Mouse (Mus musculus): ENCODE results near the gene Mmp21. TPM values are rescaled to one million over a fixed set of nuclear protein-coding genes. Genes with fewer than 3 reads are reported as not detected.
"Not testable (repeated sequence)": the region's sequence is repeated elsewhere in the genome, so short reads cannot be mapped to it uniquely, and the experiment has no call there.

Gene Mmp21
- polyA plus RNA-seq, 1 experiment from 2014 or later, result not detected

DNA sequence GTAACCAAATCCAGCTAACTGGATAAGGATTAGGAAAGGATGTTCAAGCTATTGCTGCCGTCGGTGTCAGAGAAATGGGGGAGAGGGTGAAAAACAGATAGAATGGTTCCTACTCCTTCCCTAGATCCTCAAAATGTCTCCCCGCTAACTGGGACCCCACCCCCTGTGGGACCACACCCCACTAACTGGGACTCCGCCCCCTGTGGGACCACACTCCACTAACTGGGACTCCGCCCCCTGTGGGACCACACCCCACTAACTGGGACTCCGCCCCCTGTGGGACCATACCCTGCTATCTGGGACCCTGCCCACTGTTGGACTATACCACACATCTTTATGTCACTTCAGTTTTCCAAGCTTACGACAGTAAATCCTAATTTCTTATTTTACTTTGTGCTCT, 24.0 kb upstream of the Mmp21 start:
- Histone ChIP-seq H3K9ac (ENCODE audit: low read length) (no peak overlapping the region), H3K4me1 (replicated peaks; ENCODE audit: control insufficient read depth, insufficient read depth, low read length) (no peaks in the 10 kb centered on the region), H3K9me3 (ENCODE audit: control insufficient read depth, low read length) (no peaks in the 10 kb centered on the region), H3K36me3 (ENCODE audit: control insufficient read depth, insufficient read depth, low read length) (no peaks in the 10 kb centered on the region), H3K27me3 (ENCODE audit: control insufficient read depth, insufficient read depth, low read length) (no peaks in the 10 kb centered on the region), H3K4me3 (ENCODE audit: low read depth, low read length) (no peak overlapping the region), H3K27ac (ENCODE audit: low read depth, low read length) (no peak overlapping the region), H3K4me2 (ENCODE audit: low read depth, low read length, severe bottlenecking) (no peak overlapping the region)
- 91% methylated on average over 7 of the region's 7 CpGs for WGBS
- no peak for ATAC-seq (replicated peaks; ENCODE audit: low FRiP score)
- DNase-seq (ENCODE audit: low spot score), result no peak

DNA sequence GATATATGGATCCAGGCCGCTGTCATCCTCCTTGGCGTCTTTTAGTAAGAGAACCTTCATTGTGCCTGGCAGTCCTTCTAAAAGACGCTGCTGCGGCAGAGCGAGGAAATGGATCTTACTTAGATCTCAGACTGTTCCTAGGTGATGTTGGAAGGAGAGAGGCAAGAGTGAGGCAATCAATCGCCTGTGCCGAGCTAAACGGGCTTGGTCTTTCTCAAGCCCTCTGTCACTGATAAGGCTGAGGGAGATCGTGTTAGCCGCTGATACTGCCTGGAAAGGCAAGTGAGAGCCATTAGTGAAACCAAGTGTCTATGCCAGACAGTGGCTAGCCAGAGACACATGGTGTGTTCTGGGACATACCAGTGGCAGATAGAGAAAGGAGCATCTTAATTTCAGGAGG, 22.5 kb upstream of the Mmp21 start:
- Histone ChIP-seq H3K27ac (ENCODE audit: low read depth, low read length) (no peak overlapping the region), H3K4me1 (replicated peaks; ENCODE audit: control insufficient read depth, insufficient read depth, low read length) (no peaks in the 10 kb centered on the region), H3K9me3 (ENCODE audit: control insufficient read depth, low read length) (no peaks in the 10 kb centered on the region), H3K4me2 (ENCODE audit: low read depth, low read length, severe bottlenecking) (no peak overlapping the region), H3K36me3 (ENCODE audit: control insufficient read depth, insufficient read depth, low read length) (no peaks in the 10 kb centered on the region), H3K9ac (ENCODE audit: low read length) (no peak overlapping the region), H3K4me3 (ENCODE audit: low read depth, low read length) (no peak overlapping the region), H3K27me3 (ENCODE audit: control insufficient read depth, insufficient read depth, low read length) (no peaks in the 10 kb centered on the region)
- WGBS, result 96% methylated on average over 10 of the region's 10 CpGs
- DNase-seq (ENCODE audit: low spot score) (no peak), ATAC-seq (replicated peaks; ENCODE audit: low FRiP score) (no peak)

DNA sequence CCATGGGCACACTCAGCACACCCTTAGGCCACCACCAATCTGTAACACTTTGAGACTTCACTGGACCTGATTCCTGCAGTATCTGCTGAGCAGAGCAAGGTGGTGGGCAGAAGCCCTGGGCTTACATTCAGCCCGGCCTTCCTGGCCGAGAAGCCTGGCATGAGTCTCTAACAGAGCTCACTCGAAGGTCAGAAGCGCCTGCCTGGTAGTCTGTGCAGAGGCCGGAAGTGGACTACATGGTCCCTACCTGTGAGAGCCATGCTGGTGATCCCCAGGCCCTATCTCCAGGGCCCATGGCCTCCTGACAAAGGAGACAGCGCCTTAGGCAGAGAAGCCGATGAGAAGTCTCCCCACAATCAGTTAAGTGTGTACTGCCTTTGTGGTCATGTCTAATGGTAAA, 21.5 kb upstream of the Mmp21 start:
- Histone ChIP-seq H3K9ac (ENCODE audit: low read length) (no peak overlapping the region), H3K4me2 (ENCODE audit: low read depth, low read length, severe bottlenecking) (no peak overlapping the region), H3K9me3 (ENCODE audit: control insufficient read depth, low read length) (no peaks in the 10 kb centered on the region), H3K4me1 (replicated peaks; ENCODE audit: control insufficient read depth, insufficient read depth, low read length) (no peaks in the 10 kb centered on the region), H3K4me3 (ENCODE audit: low read depth, low read length) (no peak overlapping the region), H3K27ac (ENCODE audit: low read depth, low read length) (no peak overlapping the region), H3K36me3 (ENCODE audit: control insufficient read depth, insufficient read depth, low read length) (no peaks in the 10 kb centered on the region), H3K27me3 (ENCODE audit: control insufficient read depth, insufficient read depth, low read length) (no peaks in the 10 kb centered on the region)
- ATAC-seq (replicated peaks; ENCODE audit: low FRiP score) (no peak), DNase-seq (ENCODE audit: low spot score) (no peak)
- 94% methylated on average over 7 of the region's 7 CpGs for WGBS

DNA sequence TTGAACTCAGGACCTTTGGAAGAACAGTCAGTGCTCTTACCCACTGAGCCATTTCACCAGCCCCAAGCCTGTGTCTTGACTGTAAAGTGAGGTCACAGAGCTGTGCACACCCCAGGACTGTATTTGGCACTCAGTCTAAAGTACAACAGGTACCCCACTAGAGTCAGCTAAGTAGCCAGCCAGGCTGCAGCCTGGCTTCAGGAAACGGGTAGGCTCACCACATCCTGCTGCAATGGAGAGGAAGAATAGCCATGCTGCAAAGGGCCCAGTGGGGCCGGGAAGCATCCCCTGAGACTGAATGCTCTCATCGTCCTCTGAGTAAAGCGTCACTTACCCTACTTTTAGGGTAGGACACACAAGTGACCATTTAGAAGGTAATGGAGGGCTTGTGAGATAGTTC, 20.0 kb upstream of the Mmp21 start:
- Histone ChIP-seq H3K4me2 (ENCODE audit: low read depth, low read length, severe bottlenecking) (no peak overlapping the region), H3K9ac (ENCODE audit: low read length) (no peak overlapping the region), H3K27ac (ENCODE audit: low read depth, low read length) (no peak overlapping the region), H3K27me3 (ENCODE audit: control insufficient read depth, insufficient read depth, low read length) (no peaks in the 10 kb centered on the region), H3K36me3 (ENCODE audit: control insufficient read depth, insufficient read depth, low read length) (no peaks in the 10 kb centered on the region), H3K9me3 (ENCODE audit: control insufficient read depth, low read length) (no peaks in the 10 kb centered on the region), H3K4me1 (replicated peaks; ENCODE audit: control insufficient read depth, insufficient read depth, low read length) (no peaks in the 10 kb centered on the region), H3K4me3 (ENCODE audit: low read depth, low read length) (no peak overlapping the region)
- DNase-seq (ENCODE audit: low spot score) (no peak), ATAC-seq (replicated peaks; ENCODE audit: low FRiP score) (no peak)
- WGBS, result 94% methylated on average over 4 of the region's 4 CpGs

DNA sequence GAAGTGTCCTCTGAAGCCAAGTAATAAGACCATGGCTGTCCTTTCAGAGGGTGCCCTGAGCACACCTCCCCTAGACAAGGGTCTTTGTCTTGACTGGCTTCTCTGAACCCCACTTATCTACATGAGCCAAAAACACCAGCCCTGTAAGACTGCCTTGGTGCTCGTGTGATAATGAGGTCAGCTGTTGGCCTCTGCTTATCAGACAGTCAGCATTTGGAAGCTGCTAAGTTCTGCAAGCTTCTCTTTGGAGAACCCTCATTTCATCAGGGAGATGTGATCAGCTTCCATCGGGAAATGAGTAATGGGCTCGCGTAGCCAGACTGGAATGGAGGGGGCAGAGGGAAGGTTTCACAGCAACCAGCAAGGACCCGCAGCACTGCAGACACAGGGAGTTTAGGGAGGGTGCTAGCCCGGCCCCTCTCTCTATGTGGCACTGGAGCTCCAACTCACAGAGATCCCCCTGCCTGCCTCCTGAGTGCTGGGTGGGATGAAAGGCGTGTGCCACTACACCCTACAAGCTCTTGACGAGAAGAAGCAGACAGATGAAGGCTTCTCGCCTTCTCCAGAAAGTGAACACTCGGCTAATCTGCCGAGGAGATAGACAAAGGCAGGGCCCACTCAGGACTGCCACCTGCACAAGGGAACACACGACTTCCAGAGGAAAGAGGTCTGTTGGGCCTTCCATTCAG, 18.3 kb upstream of the Mmp21 start:
- Histone ChIP-seq H3K27ac (ENCODE audit: low read depth, low read length) (peak overlapping the region; percentile 18; the same call in 1 of the 2 replicates), H3K36me3 (ENCODE audit: control insufficient read depth, insufficient read depth, low read length) (no peaks in the 10 kb centered on the region), H3K4me3 (ENCODE audit: low read depth, low read length) (no peak overlapping the region), H3K4me1 (replicated peaks; ENCODE audit: control insufficient read depth, insufficient read depth, low read length) (no peaks in the 10 kb centered on the region), H3K4me2 (ENCODE audit: low read depth, low read length, severe bottlenecking) (no peak overlapping the region), H3K9me3 (ENCODE audit: control insufficient read depth, low read length) (no peaks in the 10 kb centered on the region), H3K27me3 (ENCODE audit: control insufficient read depth, insufficient read depth, low read length) (no peaks in the 10 kb centered on the region), H3K9ac (ENCODE audit: low read length) (no peak overlapping the region)
- WGBS, result 88% methylated on average over 12 of the region's 12 CpGs
- DNase-seq (ENCODE audit: low spot score) (no peak), ATAC-seq (replicated peaks; ENCODE audit: low FRiP score) (no peak)

DNA sequence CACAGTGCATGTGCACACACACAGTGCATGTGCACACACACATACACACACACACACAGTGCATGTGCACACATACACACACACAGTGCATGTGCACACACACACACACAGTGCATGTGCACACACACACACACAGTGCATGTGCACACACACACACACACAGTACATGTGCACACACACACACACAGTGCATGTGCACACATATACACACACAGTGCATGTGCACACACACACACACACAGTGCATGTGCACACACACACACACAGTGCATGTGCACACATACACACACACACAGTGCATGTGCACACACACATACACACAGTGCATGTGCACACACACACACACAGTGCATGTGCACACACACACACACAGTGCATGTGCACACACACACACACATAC, 5.8 kb upstream of the Mmp21 start:
- H3K4me2 ChIP-seq (ENCODE audit: low read depth, low read length, severe bottlenecking); H3K4me3 ChIP-seq (ENCODE audit: low read depth, low read length); H3K9ac ChIP-seq (ENCODE audit: low read length); H3K27ac ChIP-seq (ENCODE audit: low read depth, low read length); H3K27me3 ChIP-seq (ENCODE audit: control insufficient read depth, insufficient read depth, low read length); H3K9me3 ChIP-seq (ENCODE audit: control insufficient read depth, low read length); DNase-seq (ENCODE audit: low spot score); ATAC-seq (replicated peaks; ENCODE audit: low FRiP score); H3K36me3 ChIP-seq (ENCODE audit: control insufficient read depth, insufficient read depth, low read length); H3K4me1 ChIP-seq (replicated peaks; ENCODE audit: control insufficient read depth, insufficient read depth, low read length): not testable (repeated sequence)

DNA sequence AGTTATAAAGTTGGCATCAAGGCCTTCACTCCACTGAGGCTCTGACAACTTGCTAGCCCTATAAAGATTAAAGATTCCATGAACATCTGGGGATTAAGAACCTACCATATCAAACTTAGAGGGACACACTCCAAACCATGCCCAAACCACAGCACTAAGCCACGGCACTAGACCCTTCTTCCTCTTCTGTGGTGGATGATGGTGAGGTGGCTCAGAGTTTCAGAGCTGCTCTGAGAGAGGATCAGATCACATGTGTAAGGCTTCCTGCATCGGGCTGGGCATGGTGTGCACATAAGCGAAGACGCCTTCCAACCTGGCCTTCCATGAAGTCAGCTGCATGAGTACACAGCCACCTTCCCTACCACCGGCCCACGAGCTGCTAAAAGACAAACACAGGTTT, 4.8 kb upstream of the Mmp21 start:
- 94% methylated on average over 6 of the region's 6 CpGs for WGBS
- ATAC-seq (replicated peaks; ENCODE audit: low FRiP score), result no peak
- H3K4me1 ChIP-seq (replicated peaks; ENCODE audit: control insufficient read depth, insufficient read depth, low read length), result no peaks in the 10 kb centered on the region

DNA sequence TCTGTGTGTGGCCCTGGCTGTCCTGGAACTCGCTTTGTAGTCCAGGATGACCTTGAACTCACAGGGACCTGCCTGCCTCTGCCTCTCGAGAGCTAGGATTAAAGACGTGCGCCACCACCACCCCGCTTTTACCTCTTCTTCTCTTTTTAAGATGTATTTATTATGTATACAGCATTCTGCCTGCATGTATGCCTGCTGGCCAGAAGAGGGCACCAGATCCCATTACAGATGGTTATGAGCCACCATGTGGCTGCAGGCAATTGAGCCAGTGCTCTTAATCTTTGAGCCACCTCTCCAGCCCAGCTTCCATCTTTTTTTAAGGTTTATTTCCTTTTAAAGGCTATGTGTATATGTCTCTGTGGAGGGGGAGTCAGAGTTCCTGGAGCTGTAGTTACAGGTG, 4.2 kb upstream of the Mmp21 start:
- DNase-seq (ENCODE audit: low spot score), result no peak

More for the DNA sequence above, 4.8 kb upstream of the Mmp21 start:
- H3K9ac ChIP-seq (ENCODE audit: low read length), result no peak overlapping the region
- no peak for DNase-seq (ENCODE audit: low spot score)
- H3K36me3 ChIP-seq (ENCODE audit: control insufficient read depth, insufficient read depth, low read length), result no peaks in the 10 kb centered on the region; the same call in 1 of the 2 replicates
- H3K27me3 ChIP-seq (ENCODE audit: control insufficient read depth, insufficient read depth, low read length), result no peaks in the 10 kb centered on the region
- H3K27ac ChIP-seq (ENCODE audit: low read depth, low read length), result no peak overlapping the region
- H3K9me3 ChIP-seq (ENCODE audit: control insufficient read depth, low read length), result peaks cover 5% of the 10 kb centered on the region; the same call in 1 of the 2 replicates
- no peak overlapping the region for H3K4me3 ChIP-seq (ENCODE audit: low read depth, low read length)
- no peak overlapping the region for H3K4me2 ChIP-seq (ENCODE audit: low read depth, low read length, severe bottlenecking)

DNA sequence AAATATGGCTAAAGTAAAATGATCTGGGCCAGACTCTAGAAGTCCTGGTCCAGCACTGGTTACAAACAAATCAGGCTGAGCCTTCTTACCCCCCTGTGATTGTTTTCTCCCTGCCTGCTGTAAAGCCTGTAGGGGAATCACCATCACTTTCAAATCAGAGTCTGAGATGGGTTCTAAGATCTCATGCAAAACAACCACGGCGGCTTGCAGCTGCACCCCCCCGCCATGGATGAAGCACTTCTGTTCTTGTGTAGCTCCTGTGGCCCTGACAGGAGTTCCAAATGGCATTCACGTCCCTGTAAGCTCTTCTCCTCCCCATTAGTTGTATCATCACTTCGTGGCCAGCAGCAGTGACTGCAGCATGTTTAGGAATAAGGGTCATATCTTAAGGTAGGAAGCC, 3.8 kb upstream of the Mmp21 start:
- H3K9ac ChIP-seq (ENCODE audit: low read length), result no peak overlapping the region
- no peak overlapping the region for H3K4me3 ChIP-seq (ENCODE audit: low read depth, low read length)
- no peaks in the 10 kb centered on the region for H3K27me3 ChIP-seq (ENCODE audit: control insufficient read depth, insufficient read depth, low read length)
- no peak overlapping the region for H3K4me2 ChIP-seq (ENCODE audit: low read depth, low read length, severe bottlenecking)
- H3K9me3 ChIP-seq (ENCODE audit: control insufficient read depth, low read length), result peaks cover 5% of the 10 kb centered on the region; the same call in 1 of the 2 replicates
- H3K27ac ChIP-seq (ENCODE audit: low read depth, low read length), result no peak overlapping the region
- DNase-seq (ENCODE audit: low spot score) (no peak), ATAC-seq (replicated peaks; ENCODE audit: low FRiP score) (no peak)
- no peaks in the 10 kb centered on the region; the same call in 1 of the 2 replicates for H3K36me3 ChIP-seq (ENCODE audit: control insufficient read depth, insufficient read depth, low read length)
- WGBS, result 91% methylated on average over 5 of the region's 5 CpGs
- no peaks in the 10 kb centered on the region for H3K4me1 ChIP-seq (replicated peaks; ENCODE audit: control insufficient read depth, insufficient read depth, low read length)

More for the DNA sequence above, 4.2 kb upstream of the Mmp21 start:
- H3K36me3 ChIP-seq (ENCODE audit: control insufficient read depth, insufficient read depth, low read length), result no peaks in the 10 kb centered on the region; the same call in 1 of the 2 replicates
- H3K9ac ChIP-seq (ENCODE audit: low read length), result no peak overlapping the region
- no peak overlapping the region for H3K27ac ChIP-seq (ENCODE audit: low read depth, low read length)
- 85% methylated on average over 5 of the region's 5 CpGs for WGBS
- no peaks in the 10 kb centered on the region for H3K4me1 ChIP-seq (replicated peaks; ENCODE audit: control insufficient read depth, insufficient read depth, low read length)
- no peak for ATAC-seq (replicated peaks; ENCODE audit: low FRiP score)
- H3K4me2 ChIP-seq (ENCODE audit: low read depth, low read length, severe bottlenecking), result no peak overlapping the region
- H3K9me3 ChIP-seq (ENCODE audit: control insufficient read depth, low read length), result peaks cover 5% of the 10 kb centered on the region; the same call in 1 of the 2 replicates
- no peaks in the 10 kb centered on the region for H3K27me3 ChIP-seq (ENCODE audit: control insufficient read depth, insufficient read depth, low read length)
- no peak overlapping the region for H3K4me3 ChIP-seq (ENCODE audit: low read depth, low read length)

Data from forebrain, embryonic 11.5 days (tissue).